Comparison of ENCODE assay signal across 8 mouse cellular contexts in genomic region chr5:53049046-53049445, GRCm38 (mm10). TPM values are rescaled to one million over a fixed set of nuclear protein-coding genes. Genes with fewer than 3 reads are reported as not detected.
DNase-seq lines count a peak whose midpoint lies in the region; ATAC-seq lines count a peak whose summit lies in the region.

No protein-coding gene starts in this region.

- peak overlapping the region; percentile 23; the same call in 1 of the 2 replicates for H3K9ac ChIP-seq in hindbrain, embryonic 11.5 days (ENCODE audit: low read depth, low read length)
- peak overlapping the region; percentile 48 for H3K9ac ChIP-seq in limb, embryonic 13.5 days
- H3K9ac ChIP-seq in midbrain, embryonic 13.5 days (replicated peaks), result peak overlapping the region; percentile 56

- peak; percentile 29 for DNase-seq in urinary bladder, postnatal 14 days (ENCODE audit: low spot score)
- no peak for DNase-seq in urinary bladder, postnatal 10 days (ENCODE audit: low spot score)
- DNase-seq in hindbrain, embryonic 11.5 days (ENCODE audit: low spot score), result peak; percentile 35
- no peak for DNase-seq in adrenal gland, postnatal 4 days (ENCODE audit: low spot score in 2 of 2)
- no peak for DNase-seq in adrenal gland, postnatal 14 days
- no peak for DNase-seq in adipocyte (ENCODE audit: low spot score)

- no peaks in the 10 kb centered on the region for H3K36me3 ChIP-seq in hindbrain, embryonic 11.5 days (ENCODE audit: control insufficient read depth, insufficient read depth, low read length)
- H3K36me3 ChIP-seq in limb, embryonic 13.5 days, result no peaks in the 10 kb centered on the region
- no peaks in the 10 kb centered on the region for H3K36me3 ChIP-seq in midbrain, embryonic 13.5 days

- H3K4me3 ChIP-seq in hindbrain, embryonic 11.5 days (ENCODE audit: low read depth, low read length), result peak overlapping the region; percentile 25
- peak overlapping the region; percentile 42 for H3K4me3 ChIP-seq in limb, embryonic 13.5 days
- H3K4me3 ChIP-seq in midbrain, embryonic 13.5 days (replicated peaks), result peak overlapping the region; percentile 40

- peak overlapping the region; percentile 66 for H3K4me2 ChIP-seq in hindbrain, embryonic 11.5 days (replicated peaks; ENCODE audit: low read depth, low read length)
- H3K4me2 ChIP-seq in limb, embryonic 13.5 days (replicated peaks), result peak overlapping the region; percentile 75
- H3K4me2 ChIP-seq in midbrain, embryonic 13.5 days (replicated peaks), result peak overlapping the region; percentile 68

- peaks cover 20% of the 10 kb centered on the region for H3K27me3 ChIP-seq in hindbrain, embryonic 11.5 days (ENCODE audit: control insufficient read depth, insufficient read depth, low read length)
- H3K27me3 ChIP-seq in limb, embryonic 13.5 days, result peaks cover 39% of the 10 kb centered on the region
- H3K27me3 ChIP-seq in midbrain, embryonic 13.5 days, result peaks cover 24% of the 10 kb centered on the region

- H3K27ac ChIP-seq in hindbrain, embryonic 11.5 days (ENCODE audit: low read depth, low read length), result no peak overlapping the region
- no peak overlapping the region for H3K27ac ChIP-seq in limb, embryonic 13.5 days
- H3K27ac ChIP-seq in midbrain, embryonic 13.5 days, result no peak overlapping the region

- no peak for ATAC-seq in hindbrain, embryonic 11.5 days (ENCODE audit: low FRiP score)
- ATAC-seq in limb, embryonic 13.5 days (ENCODE audit: low FRiP score, low read depth), result peak; percentile 54; the same call in 1 of the 2 replicates
- ATAC-seq in midbrain, embryonic 13.5 days, result peak; percentile 75

- H3K9me3 ChIP-seq in hindbrain, embryonic 11.5 days (ENCODE audit: control insufficient read depth, low read length), result no peaks in the 10 kb centered on the region
- H3K9me3 ChIP-seq in limb, embryonic 13.5 days, result no peaks in the 10 kb centered on the region
- no peaks in the 10 kb centered on the region for H3K9me3 ChIP-seq in midbrain, embryonic 13.5 days

- H3K4me1 ChIP-seq in hindbrain, embryonic 11.5 days (replicated peaks; ENCODE audit: control insufficient read depth, insufficient read depth, low read length), result no peaks in the 10 kb centered on the region
- H3K4me1 ChIP-seq in limb, embryonic 13.5 days, result peaks cover 13% of the 10 kb centered on the region
- peaks cover 10% of the 10 kb centered on the region for H3K4me1 ChIP-seq in midbrain, embryonic 13.5 days (replicated peaks)

- under 1% methylated on average over 39 of the region's 39 CpGs for WGBS in hindbrain, embryonic 11.5 days
- WGBS in limb, embryonic 13.5 days, result under 1% methylated on average over 39 of the region's 39 CpGs
- 2% methylated on average over 39 of the region's 39 CpGs for WGBS in midbrain, embryonic 13.5 days

RNA-seq across cellular contexts. Expression of gene Slc34a2, which starts 11.2 kb away (rescaled TPM):
- not detected in 2 replicates for polyA plus RNA-seq in hindbrain, embryonic 11.5 days (2014; fragmentation: Nextera tagmentation; extraction: Ambion mirVana)
- 0.04 TPM in 1 of 2 replicates, not detected in the other for polyA plus RNA-seq in limb, embryonic 13.5 days (2015; fragmentation: Nextera tagmentation; extraction: Ambion mirVana)
- 0.04 TPM in 1 of 2 replicates, not detected in the other for polyA plus RNA-seq in midbrain, embryonic 13.5 days (2015; fragmentation: Nextera tagmentation; extraction: Ambion mirVana)
- total RNA-seq in adrenal gland, postnatal 4 days (2021), result 1 to 10 TPM in 1 of 2 experiments, under 1 TPM in 1; 0.90 to 1.0 TPM
- 0.23 and 2.0 TPM in 2 replicates for total RNA-seq in adrenal gland, postnatal 14 days (2021)

Comparison
In these comparisons a context has a peak if more than half of its experiments do, and no peak if none do; other contexts are left out.
1. DNase-seq: peak in urinary bladder, postnatal 14 days (single experiment) and hindbrain, embryonic 11.5 days (single experiment); none in urinary bladder, postnatal 10 days (single experiment), adrenal gland, postnatal 4 days (0 of 2), adrenal gland, postnatal 14 days (single experiment) and adipocyte (single experiment).
2. Peak in every context shown above with its lines, with median percentiles within 50 percentile points of each other: H3K4me2 ChIP-seq, H3K4me3 ChIP-seq and H3K9ac ChIP-seq.